14 mouse cellular contexts compared by ENCODE assay signal in the genomic region with DNA sequence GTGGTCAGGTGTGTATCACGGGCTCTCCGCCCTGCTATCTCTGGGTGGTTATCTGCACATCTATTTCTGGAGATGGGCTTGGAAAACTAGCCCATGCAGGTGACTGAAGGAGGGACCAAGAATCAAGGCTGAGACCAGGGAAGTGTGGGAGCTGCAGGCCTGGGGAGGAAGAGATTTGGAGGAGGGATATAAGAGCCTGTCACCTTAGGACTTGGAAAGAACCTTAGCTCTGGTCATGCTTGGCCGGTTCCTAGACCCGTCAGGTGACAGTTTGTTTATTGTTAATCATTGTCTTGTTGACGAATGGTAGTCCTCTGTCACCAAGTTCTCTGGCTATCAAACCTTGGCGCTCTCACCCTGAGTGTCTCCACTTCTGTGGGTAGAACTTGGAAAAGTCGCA.
"Had no signal": no experiment of that assay in that cellular context is flagged by ENCODE, and none has a peak within 500 bp of the region (broad histone marks: within the 10 kb centered on the region; RNA-seq: fewer than 3 reads in every experiment).

No protein-coding gene starts in this region.

- H3K4me3 ChIP-seq: hindbrain, embryonic 13.5 days; intestine, embryonic 15.5 days; left cerebral cortex, adult 2 months; limb, embryonic 10.5 days; liver, embryonic 13.5 days; lung, embryonic 15.5 days; megakaryocyte, embryonic 14.5 days; midbrain, embryonic 12.5 days; neural tube, embryonic 15.5 days had no signal

- H3K4me1 ChIP-seq: hindbrain, embryonic 13.5 days; intestine, embryonic 15.5 days; limb, embryonic 10.5 days; liver, embryonic 13.5 days; lung, embryonic 15.5 days; midbrain, embryonic 12.5 days; neural tube, embryonic 15.5 days had no signal

- DNase-seq: liver, embryonic 13.5 days; liver, postnatal 0 days; lung, postnatal 14 days; thymus, postnatal 36 days had no signal

- H3K4me2 ChIP-seq: hindbrain, embryonic 13.5 days; intestine, embryonic 15.5 days; liver, embryonic 13.5 days; lung, embryonic 15.5 days; midbrain, embryonic 12.5 days; neural tube, embryonic 15.5 days had no signal

- H3K27ac ChIP-seq: hindbrain, embryonic 13.5 days; intestine, embryonic 15.5 days; left cerebral cortex, adult 2 months; limb, embryonic 10.5 days; liver, embryonic 13.5 days; lung, embryonic 15.5 days; macrophage; midbrain, embryonic 12.5 days; neural tube, embryonic 15.5 days; stomach, postnatal 0 days had no signal

- H3K27me3 ChIP-seq: hindbrain, embryonic 13.5 days; intestine, embryonic 15.5 days; liver, embryonic 13.5 days; lung, embryonic 15.5 days; megakaryocyte, embryonic 14.5 days; midbrain, embryonic 12.5 days; neural tube, embryonic 15.5 days had no signal

- H3K9ac ChIP-seq: hindbrain, embryonic 13.5 days; intestine, embryonic 15.5 days; liver, embryonic 13.5 days; liver, postnatal 0 days; lung, embryonic 15.5 days; midbrain, embryonic 12.5 days; neural tube, embryonic 15.5 days had no signal

- ATAC-seq: intestine, embryonic 15.5 days; liver, postnatal 0 days had no signal

- H3K9me3 ChIP-seq: hindbrain, embryonic 13.5 days; intestine, embryonic 15.5 days; limb, embryonic 10.5 days; liver, embryonic 13.5 days; lung, embryonic 15.5 days; megakaryocyte, embryonic 14.5 days; midbrain, embryonic 12.5 days; neural tube, embryonic 15.5 days had no signal
